Mouse (Mus musculus) small intestine, adult 2 months (tissue): ENCODE results near the gene Acot7. TPM values are rescaled to one million over a fixed set of nuclear protein-coding genes. Genes with fewer than 3 reads are reported as not detected.
A peak's percentile ranks its signal among the peaks of the same experiment; 100 is the strongest.

Experiments
- H3K27ac ChIP-seq: fragments of 200-500 bp; 2 replicates; pipeline ENCODE4 v1.5.1; 2012; ENCODE audit warnings: low read depth, low read length, control low read depth, inconsistent platforms; ENCODE audit not compliant: insufficient read depth
- H3K27me3 ChIP-seq: fragments of 200-500 bp; 2 replicates; pipeline ENCODE4 v1.6.1; 2012; ENCODE audit warnings: mild to moderate bottlenecking, moderate library complexity, low read length, inconsistent platforms; ENCODE audit not compliant: control insufficient read depth, insufficient read depth
- H3K36me3 ChIP-seq: fragments of 200-500 bp; 2 replicates; pipeline ENCODE4 v1.6.1; 2012; ENCODE audit warnings: mild to moderate bottlenecking, low read length, control low read depth, inconsistent platforms; ENCODE audit not compliant: control insufficient read depth, insufficient read depth
- H3K4me1 ChIP-seq: fragments of 200-500 bp; 2 replicates; pipeline ENCODE4 v1.6.1; 2012; ENCODE audit warnings: low read length, inconsistent platforms, mixed read lengths; ENCODE audit not compliant: control insufficient read depth, insufficient read depth, insufficient read length
- H3K4me3 ChIP-seq: fragments of 200-500 bp; 2 replicates; pipeline ENCODE4 v1.5.1; 2012; ENCODE audit warnings: low read depth, mild to moderate bottlenecking, control low read depth, inconsistent platforms, low read length, moderate library complexity
- CTCF ChIP-seq: fragments of 200-500 bp; IDR thresholded peaks from 2 replicates; pipeline ENCODE4 v1.5.1; 2012; ENCODE audit warnings: low read depth, mild to moderate bottlenecking, control low read depth, inconsistent platforms, low read length, moderate library complexity, mixed read lengths; ENCODE audit not compliant: insufficient replicate concordance, insufficient read length; ENCODE audit errors: extremely low read depth
- POLR2A ChIP-seq: fragments of 200-500 bp; IDR thresholded peaks from 2 replicates; pipeline ENCODE4 v1.6.1; 2012; ENCODE audit warnings: low read depth, mild to moderate bottlenecking, control low read depth, inconsistent platforms, low read length, moderate library complexity
- WGBS: fragments of 180-500 bp; shearing (Covaris S2); methylation state at CpG from one replicate; pipeline ENCODE4 v1.1.7; 2018; 5-methylcytosine and 5-hydroxymethylcytosine counted together
- polyA plus RNA-seq: library from polyadenylated mRNA; depleted of rRNA; stranded (reverse); fragments of >200 nt; gene quantifications from 2 replicates; pipeline ENCODE4 v1.2.3, GENCODE M21; 2012

Acot7 gene
- polyA plus RNA-seq, 1 experiment, result 33.4 TPM

DNA sequence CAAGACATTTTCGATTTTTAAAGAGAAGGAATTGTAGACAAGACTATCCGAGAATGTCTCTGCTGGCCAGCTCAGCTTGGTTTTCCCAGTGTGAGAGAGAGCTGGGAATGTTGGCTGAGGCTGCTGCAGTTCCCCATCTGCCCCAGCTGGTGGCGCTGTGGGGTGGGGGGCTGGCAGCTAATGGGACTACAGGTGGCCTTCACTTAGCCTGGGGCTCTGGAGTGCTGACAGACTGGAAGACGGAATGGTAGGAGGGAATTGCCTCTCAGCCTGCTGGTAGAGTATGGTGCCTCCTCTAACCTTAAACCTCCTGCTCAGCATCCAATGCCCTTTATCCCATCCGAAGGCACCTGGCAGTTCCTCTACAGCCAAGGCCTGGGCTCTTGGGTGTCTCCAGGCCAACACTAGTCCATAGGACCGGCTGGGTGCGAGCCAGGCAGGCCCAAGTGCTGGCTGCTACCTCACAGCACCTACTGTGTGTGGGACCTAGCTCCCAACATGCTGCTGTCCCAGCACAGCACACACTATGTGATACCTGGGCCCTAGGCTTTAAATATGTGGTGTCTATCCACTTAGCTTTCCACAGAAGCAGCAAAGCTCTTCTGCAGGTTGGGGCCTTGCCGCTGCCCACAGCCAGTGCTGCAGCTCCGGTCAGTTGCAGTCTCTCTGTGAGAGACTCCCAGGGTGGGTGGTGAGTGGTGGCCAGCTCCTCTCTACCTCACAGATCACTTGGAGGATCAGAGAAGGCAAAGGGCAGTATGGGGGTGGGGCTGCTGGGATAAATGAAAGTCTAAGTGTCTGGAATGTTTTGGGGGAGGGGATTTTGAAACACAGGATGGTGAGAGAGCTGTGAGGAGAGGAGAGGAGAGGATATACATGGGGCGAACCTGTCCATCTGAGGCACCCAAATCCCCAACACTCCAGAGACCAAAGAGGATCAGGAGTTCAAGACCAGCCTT is 98.7 kb downstream of the Acot7 start:
- 60% methylated on average over 10 of the region's 10 CpGs for WGBS
- H3K27ac ChIP-seq, result no peak overlapping the region
- H3K27me3 ChIP-seq, result peaks cover 19% of the 10 kb centered on the region
- H3K4me3 ChIP-seq, result no peak overlapping the region
- no peaks in the 10 kb centered on the region for H3K36me3 ChIP-seq
- TF ChIP-seq CTCF, result peak; percentile 51; the same call in 1 of the 2 replicates
- no peak for TF ChIP-seq POLR2A
- peaks cover 10% of the 10 kb centered on the region; the same call in 1 of the 2 replicates for H3K4me1 ChIP-seq

DNA sequence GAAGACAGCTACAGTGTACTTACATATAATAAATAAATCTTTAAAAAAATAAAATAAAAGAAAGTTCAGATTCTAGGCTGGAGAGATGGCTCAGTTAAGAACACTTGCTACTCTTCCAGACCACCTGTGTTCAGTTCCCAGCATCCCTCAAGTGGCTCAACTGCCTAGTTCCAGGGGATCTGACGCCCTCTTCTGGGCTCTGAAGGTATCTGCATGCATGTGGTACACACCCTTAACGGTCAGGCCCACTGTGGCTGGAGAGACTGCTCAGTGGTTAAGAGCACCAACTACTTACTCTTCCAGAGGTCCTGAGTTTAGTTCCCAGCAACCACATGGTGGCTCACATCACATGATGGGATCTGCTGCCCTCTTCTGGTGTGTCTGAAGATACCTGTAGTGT is 100.0 kb downstream of the Acot7 start:
- Histone ChIP-seq H3K4me1 (peaks cover 10% of the 10 kb centered on the region), H3K27ac (no peak overlapping the region), H3K4me3 (no peak overlapping the region), H3K27me3 (peaks cover 30% of the 10 kb centered on the region), H3K36me3 (no peaks in the 10 kb centered on the region)
- TF ChIP-seq POLR2A, result no peak
- no peak for TF ChIP-seq CTCF
- WGBS, result 61% methylated on average over 2 of the region's 2 CpGs

DNA sequence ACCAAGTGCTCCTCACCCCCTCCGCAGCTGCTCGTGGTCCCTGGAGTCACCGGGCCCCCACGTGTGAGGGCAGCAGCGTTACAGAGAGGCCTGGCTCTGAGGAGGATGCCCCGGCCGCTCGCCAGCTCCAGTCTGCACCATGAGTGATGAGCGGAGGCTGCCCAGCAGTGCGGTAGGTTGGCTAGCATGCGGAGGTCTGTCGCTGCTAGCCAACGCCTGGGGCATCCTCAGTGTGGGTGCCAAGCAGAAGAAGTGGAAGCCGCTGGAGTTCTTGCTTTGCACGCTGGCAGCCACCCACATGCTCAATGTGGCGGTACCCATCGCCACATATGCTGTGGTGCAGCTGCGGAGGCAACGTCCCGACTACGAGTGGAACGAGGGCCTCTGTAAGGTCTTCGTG is 101.1 kb downstream of the Acot7 start:
- TF ChIP-seq POLR2A (no peak), CTCF (no peak)

DNA sequence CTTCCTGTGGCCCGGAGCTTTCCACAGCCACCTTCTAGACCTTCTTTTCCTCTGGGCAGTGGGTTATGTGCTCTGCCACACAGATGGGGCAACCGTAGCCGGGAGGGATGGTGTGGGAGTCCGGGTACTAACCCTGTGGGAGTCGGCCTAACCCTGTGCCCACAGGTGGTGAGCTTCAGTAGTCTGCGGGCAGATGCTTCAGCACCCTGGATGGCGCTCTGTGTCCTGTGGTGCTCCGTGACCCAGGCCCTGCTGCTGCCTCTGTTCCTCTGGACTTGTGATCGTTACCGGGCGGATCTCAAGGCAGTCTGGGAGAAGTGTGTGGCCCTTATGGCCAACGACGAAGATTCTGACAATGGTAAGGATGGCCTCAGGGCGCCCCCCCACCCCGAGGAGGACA is 103.7 kb downstream of the Acot7 start:
- no peak overlapping the region for H3K27ac ChIP-seq
- 50% methylated on average over 15 of the region's 15 CpGs for WGBS
- no peak for TF ChIP-seq CTCF
- TF ChIP-seq POLR2A, result no peak
- peaks cover 11% of the 10 kb centered on the region for H3K4me1 ChIP-seq
- peaks cover 18% of the 10 kb centered on the region for H3K27me3 ChIP-seq
- H3K4me3 ChIP-seq, result no peak overlapping the region
- H3K36me3 ChIP-seq, result no peaks in the 10 kb centered on the region

More for the DNA sequence above, 101.1 kb downstream of the Acot7 start:
- no peak overlapping the region for H3K27ac ChIP-seq
- no peaks in the 10 kb centered on the region for H3K36me3 ChIP-seq
- peaks cover 27% of the 10 kb centered on the region for H3K27me3 ChIP-seq
- H3K4me1 ChIP-seq, result peaks cover 14% of the 10 kb centered on the region
- 86% methylated on average over 23 of the region's 23 CpGs for WGBS
- H3K4me3 ChIP-seq, result no peak overlapping the region

DNA sequence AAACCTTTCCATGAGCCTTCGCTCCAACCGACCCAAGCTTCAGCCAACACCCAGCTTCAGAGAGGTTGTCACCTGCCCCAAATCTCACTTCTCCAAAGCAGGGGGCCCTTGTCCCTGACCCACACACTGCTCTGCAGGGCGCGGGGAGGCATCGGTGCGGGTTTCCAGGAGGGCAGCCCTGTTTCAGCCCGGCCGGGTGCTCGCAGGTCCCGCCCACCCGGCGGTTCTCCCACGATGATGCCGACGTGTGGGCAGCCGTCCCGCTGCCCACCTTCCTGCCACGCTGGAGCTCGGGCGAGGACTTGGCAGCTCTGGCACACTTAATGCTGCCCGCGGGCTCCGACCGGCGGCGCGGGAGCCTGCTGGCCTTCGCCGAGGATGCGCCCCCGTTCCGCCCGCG is 104.8 kb downstream of the Acot7 start:
- Histone ChIP-seq H3K4me3 (peak overlapping the region; percentile 40), H3K4me1 (peaks cover 11% of the 10 kb centered on the region), H3K27ac (no peak overlapping the region), H3K27me3 (peaks cover 21% of the 10 kb centered on the region), H3K36me3 (no peaks in the 10 kb centered on the region)
- no peak for TF ChIP-seq CTCF
- TF ChIP-seq POLR2A, result no peak
- WGBS, result 17% methylated on average over 34 of the region's 34 CpGs

DNA sequence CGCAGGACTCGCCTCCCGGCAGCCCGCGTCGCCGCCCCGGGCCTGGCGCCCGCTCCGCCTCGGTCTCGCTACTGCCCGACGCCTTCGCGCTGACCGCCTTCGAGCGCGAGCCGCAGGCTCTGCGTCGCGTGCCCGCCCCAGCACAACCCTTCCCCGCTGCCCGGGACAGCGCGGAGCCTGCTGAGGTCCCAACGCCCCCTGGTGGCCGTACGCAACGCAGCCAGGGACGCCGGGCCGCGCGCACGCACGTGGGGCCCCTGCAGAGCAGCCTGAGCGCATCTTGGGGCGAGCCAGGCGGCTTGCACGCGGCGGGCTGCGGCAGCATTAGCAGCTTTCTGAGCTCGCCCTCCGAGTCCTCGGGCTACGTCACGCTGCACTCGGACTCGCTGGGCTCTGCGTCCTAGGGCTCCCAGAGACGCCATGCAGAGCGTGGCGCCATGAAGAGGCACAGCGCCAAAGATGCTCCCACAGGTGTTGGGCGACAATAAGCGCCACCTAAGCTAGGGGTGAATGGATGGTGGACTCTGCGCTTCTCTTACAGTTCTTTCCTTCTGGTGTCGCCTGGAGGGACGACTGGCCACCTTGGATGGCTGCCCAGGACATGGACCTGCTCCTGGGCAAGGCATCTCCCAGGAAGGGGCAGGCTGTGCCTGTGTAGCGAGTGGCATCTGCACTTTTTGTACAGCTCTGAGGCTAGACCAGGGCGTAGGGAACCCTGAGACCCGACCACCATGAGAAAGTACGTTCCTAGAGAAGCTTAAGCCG is 105.4 kb downstream of the Acot7 start:
- WGBS, result 5% methylated on average over 70 of the region's 70 CpGs
- TF ChIP-seq POLR2A (no peak), CTCF (peak; percentile 62; the same call in 1 of the 2 replicates)

DNA sequence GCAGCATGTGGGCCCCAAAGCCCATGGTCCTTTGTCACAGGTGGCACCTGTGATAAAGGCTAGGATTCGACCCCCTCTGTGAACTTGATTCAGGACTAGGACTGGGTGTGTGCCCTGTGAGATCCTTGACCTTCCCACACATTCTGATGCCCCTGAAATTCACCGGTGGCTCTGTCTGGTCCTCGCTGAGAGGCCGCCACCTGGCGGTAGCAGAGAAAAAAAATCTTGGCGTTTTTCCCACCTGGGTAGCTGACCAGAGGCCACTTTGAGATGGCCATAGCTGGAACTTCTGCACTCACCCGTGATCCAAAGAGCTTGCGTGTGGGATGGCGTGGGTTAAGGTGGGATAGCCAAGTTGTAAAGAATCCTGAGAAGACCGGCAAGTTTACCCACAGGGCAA is 107.6 kb downstream of the Acot7 start:
- peaks cover 30% of the 10 kb centered on the region for H3K27me3 ChIP-seq
- H3K4me3 ChIP-seq, result no peak overlapping the region
- no peaks in the 10 kb centered on the region for H3K36me3 ChIP-seq
- no peak overlapping the region for H3K27ac ChIP-seq
- peaks cover 11% of the 10 kb centered on the region for H3K4me1 ChIP-seq
- TF ChIP-seq POLR2A, result no peak
- TF ChIP-seq CTCF, result peak; percentile 78; the same call in 1 of the 2 replicates
- 5% methylated on average over 10 of the region's 10 CpGs for WGBS

More for the DNA sequence above, 105.4 kb downstream of the Acot7 start:
- Histone ChIP-seq H3K27ac (no peak overlapping the region), H3K4me3 (peak overlapping the region; percentile 40), H3K4me1 (peaks cover 11% of the 10 kb centered on the region), H3K27me3 (peaks cover 21% of the 10 kb centered on the region), H3K36me3 (no peaks in the 10 kb centered on the region)
